Mouse (Mus musculus): ENCODE results near the gene Mgam.
"Not testable (repeated sequence)": the region's sequence is repeated elsewhere in the genome, so short reads cannot be mapped to it uniquely, and the experiment has no call there.

Gene Mgam

DNA sequence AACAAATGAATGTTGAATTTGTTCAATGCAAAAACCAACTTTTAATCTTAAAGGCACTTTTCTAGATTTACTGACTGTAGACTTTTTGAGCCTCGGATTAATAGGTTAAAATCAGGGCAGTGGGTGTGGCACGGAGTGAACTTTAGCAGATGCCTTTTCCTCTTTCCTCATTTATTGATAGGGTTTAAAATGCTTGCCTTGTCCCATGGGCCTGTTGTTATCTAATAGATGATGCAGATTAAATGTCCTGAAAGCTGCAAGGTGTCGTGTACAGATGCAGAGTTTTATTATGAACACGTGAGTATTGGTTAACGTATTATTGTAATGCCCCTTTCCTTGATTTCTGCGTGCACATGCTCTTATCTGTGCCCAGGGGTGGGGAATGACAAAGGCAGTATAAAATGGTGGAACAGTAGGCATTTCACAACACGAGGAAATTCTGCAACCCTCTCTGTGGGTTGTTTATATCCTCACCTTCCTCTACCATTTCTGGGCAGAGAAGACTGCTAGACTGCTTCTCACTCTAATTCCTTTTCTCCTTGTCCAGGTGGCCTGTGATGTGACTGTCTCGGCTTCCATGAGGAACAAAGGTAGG is at the start of gene Mgam:
Mgam (plus strand) TSS at position 426 of the 595 bp plus-strand sequence.
- no peak for DNase-seq (ENCODE audit: low read depth in 2 of 2, low spot score in 2 of 2)

DNA sequence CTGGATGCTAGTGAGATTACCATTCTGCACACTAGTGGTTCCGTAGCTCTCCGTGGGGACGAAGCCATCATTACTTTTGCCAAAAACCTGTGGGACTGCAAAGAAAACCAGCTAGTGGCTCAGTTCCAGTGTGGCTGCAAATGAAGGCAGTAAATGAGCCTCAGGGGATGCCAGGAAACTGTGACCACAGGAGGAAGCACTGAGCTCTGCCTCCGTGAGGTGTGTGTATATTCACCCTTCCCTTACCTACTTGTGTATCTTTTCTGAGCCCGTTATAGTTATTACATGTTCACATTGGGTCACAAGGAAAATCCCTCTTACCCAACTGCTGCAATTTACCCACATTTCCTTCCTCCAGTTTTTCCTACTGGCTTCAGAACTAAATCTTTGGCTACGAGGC is 44.3 kb upstream of the Mgam start:
- DNase-seq (ENCODE audit: low read depth in 2 of 2, low spot score in 2 of 2), result no peak

DNA sequence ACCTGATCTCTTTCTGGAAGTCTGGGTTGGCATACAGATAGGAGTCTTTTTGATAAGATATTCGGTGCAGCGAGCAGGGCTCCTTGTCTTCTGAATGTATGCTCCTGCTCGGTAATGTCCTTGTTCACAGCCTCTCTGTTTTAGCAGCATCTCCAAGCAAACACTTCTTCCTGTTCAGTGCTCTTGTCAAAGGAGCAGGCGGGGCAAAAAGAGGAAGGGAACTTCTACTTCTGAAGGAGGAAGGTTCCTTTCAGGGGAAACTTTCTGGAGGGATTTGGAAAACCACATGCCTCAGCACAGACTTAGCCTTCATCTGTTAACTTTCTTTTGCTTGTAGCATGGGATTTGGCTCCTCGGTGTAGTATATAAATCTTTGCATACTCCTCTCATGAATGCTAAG is 43.0 kb upstream of the Mgam start, which contains the start of gene Clec5a:
Clec5a (minus strand) TSS at position 177 of the 400 bp plus-strand sequence.
- no peak for DNase-seq (ENCODE audit: low read depth in 2 of 2, low spot score in 2 of 2)

DNA sequence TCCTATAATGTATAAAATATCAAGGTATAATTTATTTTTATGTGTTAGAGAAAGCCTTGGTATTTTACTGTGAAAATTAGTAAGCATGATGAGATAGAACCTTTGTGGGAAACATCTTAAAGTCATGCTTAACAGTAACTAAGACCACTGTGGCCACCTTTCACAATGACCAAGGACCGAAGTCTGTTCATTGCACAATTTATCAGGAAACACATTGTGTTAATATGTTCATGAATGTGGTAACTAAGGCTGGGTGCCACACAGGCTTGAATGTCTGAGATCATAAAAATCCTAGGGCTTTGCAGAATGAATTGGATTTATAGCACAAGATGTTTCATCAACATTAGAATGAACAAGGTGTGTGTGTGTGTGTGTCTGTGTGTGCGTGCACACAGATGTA is 40.3 kb upstream of the Mgam start:
- DNase-seq (ENCODE audit: low read depth in 2 of 2, low spot score in 2 of 2), result no peak

DNA sequence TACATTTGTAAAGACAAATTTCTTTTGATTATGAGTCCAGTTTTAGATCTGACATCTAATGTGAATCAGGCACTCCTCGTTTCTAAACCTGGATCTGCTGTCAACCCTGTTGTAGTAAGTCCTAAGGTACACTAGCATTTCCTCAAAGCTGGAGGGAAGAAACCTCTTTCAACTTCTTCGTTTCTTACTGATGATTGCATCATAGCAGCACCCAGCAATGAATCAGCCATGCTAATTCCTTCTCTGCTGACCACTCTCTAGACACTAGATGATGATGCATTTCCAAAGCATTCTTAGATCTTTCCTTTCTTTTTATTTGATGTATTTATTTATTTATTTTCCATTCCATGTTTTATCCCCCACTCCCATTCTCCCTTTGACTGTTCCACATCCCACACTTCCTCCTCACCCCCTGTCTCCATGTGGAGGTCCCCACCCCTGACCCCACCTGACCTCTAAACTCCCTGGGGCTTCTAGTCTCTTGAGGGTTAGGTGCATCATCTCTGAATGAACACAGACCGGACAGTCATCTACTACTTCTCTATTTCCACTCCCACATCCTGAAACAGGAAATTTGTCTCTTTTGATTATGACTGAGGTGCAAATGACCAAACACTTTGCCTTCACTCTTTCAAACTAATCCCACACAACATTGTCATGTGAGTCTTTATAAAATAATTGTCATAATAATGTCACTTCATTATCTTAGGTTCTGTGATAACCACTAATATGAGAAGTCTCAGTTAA is 33.7 kb upstream of the Mgam start:
- DNase-seq (ENCODE audit: low read depth in 2 of 2, low spot score in 2 of 2), result no peak

DNA sequence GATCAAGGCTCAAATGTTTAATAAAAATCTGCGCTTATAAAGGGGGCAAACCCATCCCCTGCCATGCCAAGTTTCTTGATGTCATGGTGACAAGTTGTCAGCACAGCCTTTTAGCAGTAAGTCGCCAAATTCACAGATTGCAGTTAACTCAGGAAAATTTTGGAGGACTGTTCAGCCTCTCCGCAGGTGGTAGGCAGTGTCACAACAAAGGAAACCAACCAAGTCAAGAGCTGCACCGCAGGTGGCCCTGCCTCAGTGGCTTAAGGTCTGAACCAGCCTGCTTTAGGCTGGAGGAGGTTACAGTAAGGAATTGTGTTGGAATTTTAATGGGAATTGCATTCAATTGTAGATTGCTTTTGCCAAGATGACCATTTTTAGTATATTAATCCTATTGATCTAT is 30.1 kb upstream of the Mgam start:
- not testable (repeated sequence) for DNase-seq (ENCODE audit: low read depth in 2 of 2, low spot score in 2 of 2)

DNA sequence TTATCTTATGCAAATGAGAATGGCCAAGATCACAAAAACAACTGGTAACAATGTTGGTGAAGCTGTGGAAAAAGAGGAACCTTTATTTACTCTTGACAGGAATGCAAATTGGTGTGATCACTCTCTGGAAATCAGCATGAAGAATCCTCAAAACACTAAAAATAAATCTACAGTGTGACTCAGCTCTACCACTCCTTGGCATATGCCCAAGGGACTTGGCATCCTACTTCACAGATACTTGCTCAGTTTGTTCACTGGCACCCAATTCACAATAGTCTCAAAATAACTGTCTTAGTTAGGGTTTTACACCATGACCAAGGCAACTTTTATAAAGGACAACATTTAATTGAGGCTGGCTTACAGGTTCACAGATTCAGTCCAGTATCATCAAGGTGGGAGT is 21.2 kb upstream of the Mgam start:
- no peak for DNase-seq (ENCODE audit: low read depth in 2 of 2, low spot score in 2 of 2)

DNA sequence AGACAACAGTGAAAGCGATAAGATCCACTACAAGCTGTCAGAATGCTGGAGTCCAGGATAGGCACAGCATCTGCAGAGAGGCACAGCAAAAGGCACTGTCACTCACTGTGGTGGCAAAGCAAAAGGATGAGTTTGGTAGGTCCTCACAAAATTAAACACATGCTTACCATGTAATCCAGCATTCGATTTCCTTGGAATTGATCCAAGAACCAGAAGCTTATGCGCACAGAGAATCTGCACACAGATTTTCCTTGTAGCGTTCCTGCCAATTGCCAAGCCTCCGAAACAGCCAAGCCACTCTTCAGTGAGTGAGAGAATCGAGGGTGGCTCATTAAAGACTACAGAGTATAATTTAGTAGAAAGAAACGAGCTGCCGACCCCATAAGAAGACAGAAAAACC is 18.4 kb upstream of the Mgam start:
- no peak for DNase-seq (ENCODE audit: low read depth in 2 of 2, low spot score in 2 of 2)

DNA sequence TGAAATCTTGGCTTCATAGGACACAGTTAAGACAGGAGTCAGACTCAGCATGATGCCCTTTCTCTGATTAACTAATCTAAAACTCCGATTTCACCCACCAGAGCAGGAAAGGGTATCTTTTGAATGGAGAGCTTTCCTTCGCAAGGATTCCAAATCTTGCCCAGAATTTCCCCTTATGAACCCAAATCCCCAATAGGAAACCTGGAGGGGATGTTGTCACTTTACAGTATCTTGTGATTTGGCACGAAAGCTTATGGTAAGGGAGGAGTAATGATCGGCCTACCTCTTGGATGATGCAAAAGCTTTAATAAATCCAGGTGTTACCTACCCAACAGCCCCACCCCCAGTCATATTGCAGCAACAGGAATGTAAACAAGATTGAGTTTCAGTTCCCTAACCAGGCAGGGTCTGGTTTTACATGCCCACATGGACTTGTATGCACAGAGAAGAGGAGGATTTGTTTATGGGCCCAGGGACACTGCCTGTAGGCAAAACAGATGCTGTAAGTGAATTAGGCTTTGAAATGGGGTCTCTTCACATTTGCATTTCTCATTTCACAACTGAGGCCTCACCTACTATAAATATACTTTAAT is 15.3 kb upstream of the Mgam start, which contains the start of gene Tas2r138:
Tas2r138 (minus strand) TSS at position 51 of the 593 bp plus-strand sequence.
- DNase-seq (ENCODE audit: low read depth in 2 of 2, low spot score in 2 of 2), result no peak

DNA sequence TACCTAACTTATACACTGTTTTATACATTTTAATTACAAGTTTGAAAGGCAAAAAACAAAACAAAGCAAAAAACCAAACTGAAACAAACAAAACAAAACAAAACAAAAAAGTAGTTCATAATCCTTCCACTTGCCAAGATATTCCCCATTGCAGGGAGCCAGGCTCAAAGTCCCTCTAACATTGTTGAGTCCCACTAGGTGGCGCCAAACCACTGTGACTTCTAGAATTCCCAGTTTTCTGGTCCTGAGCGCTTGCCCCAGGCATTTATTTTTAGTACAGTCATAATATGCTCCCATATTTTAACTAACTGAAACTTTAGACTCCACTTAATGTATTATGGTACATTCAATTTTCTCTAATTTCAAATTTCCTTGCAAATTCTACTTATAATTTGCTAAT is 10.7 kb upstream of the Mgam start:
- DNase-seq (ENCODE audit: low read depth in 2 of 2, low spot score in 2 of 2), result no peak

DNA sequence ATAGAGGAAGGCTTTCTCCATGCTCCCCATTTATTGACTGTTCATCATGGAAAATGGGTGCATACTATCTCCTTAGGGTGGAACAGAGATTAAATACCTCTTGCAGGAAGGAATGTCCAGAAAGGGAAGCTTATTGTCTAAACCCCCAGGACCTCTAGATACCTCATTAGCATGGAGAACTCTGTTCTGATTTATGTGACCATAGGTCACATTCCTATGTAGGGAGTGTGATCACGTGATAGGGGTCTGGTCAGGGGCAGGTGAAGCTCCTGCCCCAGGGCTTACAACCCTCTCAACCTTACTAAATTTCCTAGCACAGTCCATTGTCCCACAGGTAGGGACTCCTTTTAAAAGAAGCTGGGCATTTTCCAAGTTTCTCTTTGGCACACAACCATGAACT is 2.5 kb upstream of the Mgam start:
- DNase-seq (ENCODE audit: low read depth in 2 of 2, low spot score in 2 of 2), result no peak

DNA sequence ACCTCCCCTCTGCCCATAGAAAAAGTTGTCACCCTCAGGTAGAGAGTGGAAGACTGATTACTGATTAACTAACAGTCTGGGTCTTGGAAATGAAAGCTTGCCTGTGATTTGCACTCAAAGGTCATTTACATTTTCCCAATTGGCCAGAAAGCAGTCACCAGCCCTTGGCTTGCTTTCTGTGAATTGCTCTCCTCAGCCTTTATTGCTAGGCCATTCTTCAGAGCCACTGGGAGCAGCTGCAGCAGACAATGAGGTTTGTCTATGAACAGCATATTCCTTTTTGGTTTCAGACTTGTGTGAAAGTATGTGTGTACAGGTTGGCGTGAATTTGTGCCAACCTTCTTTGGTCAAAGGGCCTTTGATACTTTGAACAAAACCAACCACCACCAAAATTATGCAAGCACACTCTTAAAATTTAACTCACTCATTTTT is 6.0 kb downstream of the Mgam start:
- DNase-seq (ENCODE audit: low read depth in 2 of 2, low spot score in 2 of 2), result no peak

DNA sequence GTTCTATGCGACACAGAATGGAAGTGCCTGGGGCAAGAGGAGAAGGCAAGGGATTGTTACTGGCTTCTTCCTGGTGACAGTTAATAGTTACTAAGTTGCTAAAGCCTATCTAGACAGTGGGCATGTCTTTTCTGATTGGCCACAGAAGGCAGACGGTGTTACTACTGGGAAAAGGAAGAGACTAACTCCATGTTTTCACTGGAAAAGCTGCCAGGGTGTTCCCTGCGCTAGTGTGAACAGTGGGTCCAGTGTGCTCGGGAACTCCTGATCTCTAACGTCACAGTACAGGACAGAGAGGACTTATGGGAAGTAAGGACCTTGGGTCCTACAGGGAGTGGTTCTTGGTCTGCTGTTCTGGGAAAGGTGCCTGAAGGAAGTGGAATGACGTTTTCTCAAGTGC is 6.9 kb downstream of the Mgam start:
- no peak for DNase-seq (ENCODE audit: low read depth in 2 of 2, low spot score in 2 of 2)

DNA sequence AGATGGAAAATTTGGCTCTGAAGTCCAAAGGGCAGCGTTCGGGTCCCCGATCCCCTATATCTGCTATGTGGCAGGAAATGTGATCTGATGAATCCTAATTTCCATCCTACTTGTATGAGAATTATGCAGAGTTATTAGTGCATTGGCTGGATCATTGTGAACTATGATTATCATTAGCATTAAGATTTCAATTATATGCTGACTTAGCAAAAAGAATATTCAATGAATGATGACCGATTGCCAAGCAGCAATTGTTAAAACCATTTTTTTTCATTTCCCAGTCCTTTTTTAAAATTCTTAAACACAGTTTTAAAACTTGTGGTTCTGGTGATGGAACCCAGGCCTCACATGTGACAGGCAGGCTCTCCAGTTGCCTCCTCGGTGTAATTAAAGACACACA is 9.1 kb downstream of the Mgam start:
- no peak for DNase-seq (ENCODE audit: low read depth in 2 of 2, low spot score in 2 of 2)

DNA sequence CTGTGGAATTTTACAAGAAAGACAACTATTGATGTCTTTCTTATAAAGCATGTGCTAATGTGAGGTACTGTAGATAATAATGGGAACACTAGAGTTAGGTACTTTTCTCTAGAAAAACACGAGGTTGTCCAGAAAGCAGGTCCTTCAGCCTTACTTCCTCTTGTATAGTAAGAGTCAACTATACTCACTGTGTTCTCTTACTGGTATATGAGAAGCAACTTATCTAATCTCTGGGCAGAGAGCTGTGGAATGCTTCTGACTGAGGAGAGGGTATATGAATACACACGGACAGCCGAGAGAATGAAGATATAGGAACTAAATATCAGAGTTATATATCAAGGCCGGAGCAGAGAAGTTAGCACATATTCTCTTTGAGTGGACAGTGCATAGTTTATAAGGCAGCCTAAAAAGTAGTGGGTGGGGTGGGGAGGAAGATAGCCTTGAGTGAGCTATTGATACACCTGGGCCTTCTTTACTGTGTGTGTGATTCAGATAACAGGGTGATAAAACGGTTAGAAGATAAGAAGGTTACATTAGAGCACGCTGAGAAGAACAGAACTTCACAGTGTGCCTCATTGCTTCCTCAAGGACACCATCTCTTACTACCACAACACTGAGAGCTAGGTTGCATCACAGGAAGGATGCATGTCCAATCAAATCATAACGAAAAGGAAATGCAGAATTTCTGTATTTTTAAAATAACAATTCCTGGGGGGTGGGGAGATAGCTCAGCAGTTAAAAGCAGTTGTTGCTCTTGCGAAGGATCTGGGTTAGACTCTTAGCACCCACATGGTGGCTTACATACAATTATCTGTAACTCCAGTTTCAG is 12.3 kb downstream of the Mgam start:
- DNase-seq (ENCODE audit: low read depth in 2 of 2, low spot score in 2 of 2), result no peak

DNA sequence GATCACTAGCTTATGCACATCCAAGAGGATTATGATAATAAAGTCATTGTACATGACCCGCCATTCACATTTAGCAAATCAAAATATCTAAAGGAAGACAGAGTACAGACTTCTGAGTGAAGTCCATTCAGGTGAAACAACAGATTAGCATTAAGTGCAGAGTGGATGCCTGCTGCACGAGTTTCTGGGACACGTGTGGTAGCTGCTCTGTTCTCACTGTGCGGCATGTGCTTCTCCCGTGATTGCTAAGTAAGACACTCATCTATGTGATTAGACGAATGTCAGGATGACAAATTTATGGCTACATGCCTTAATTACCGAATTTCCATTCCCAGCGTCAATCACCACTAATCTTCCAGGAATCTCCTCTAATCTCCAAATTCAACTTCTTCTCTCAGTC is 17.1 kb downstream of the Mgam start:
- no peak for DNase-seq (ENCODE audit: low read depth in 2 of 2, low spot score in 2 of 2)

DNA sequence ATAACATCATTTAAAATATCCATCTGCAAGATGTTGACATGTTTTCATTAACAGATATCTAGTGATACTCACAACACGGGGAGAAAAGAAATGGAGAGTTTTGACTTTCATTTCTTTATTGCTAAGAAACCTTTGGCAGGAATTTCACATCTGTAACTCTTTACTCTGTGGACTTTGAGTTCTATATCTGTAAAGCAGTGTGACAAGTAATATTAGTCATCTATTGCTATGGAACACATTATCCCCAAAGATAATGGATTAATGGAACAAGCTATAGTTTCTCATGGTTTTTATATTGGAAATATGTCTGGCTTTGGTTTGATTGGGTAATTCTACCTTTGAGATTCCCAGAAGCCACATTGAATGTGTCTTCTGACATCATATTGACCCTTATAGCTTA is 22.3 kb downstream of the Mgam start:
- no peak for DNase-seq (ENCODE audit: low read depth in 2 of 2, low spot score in 2 of 2)

DNA sequence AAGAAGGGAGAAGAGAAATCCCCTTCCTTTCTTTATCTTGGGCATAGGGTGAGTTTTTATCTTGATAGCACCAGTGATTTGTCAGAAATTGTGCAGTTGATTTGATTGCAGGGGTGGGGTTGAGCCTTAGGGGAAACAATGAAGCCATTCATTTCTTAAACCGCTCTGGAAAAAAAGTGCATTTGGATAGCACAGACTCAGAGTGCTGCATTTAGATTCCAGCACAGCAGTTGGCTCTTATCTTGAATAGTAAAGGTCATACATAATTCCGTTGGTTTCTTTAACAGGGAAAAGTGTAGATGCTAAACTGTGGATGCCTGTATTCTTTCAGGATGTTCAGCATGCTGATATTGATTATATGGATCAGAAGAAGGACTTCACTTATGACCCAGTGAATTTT is 32.3 kb downstream of the Mgam start:
- no peak for DNase-seq (ENCODE audit: low read depth in 2 of 2, low spot score in 2 of 2)

DNA sequence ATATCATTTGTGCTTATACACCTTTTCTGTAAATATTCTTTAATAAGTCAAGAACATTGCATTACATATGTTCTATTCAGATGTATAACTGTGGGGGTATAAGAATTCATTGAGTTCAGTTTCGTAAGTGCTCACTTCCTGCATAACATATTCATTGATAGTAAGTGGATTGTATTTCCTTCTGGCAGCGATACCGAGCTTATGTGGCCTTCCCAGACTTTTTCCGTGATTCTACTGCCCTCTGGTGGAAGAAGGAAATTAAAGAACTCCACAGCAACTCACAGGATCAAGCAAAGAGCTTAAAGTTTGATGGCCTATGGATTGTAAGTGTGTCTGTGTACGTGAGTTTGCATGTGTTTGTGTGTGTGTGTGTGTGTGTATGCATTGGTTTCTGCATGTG is 60.5 kb downstream of the Mgam start:
- peak; percentile 2 to 11 for DNase-seq (ENCODE audit: low read depth in 2 of 2, low spot score in 2 of 2)

DNA sequence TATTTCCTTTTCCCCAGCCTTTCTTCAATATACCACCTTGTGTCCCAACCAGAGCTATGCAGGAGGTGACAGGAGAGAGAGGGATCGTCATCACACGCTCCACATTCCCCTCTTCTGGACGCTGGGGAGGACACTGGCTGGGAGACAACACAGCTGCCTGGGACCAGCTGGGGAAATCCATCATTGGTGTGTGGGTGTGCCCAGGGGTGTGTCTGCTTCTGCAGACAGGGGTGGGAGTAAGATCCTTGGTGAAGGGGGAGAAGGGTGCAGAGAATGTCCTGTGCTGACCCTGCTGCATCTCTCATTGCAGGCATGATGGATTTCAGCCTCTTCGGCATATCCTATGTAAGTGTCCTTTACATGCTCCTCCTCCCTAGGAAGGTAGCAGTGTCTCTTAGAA is 63.4 kb downstream of the Mgam start:
- DNase-seq (ENCODE audit: low read depth in 2 of 2, low spot score in 2 of 2), result not testable (repeated sequence)

DNA sequence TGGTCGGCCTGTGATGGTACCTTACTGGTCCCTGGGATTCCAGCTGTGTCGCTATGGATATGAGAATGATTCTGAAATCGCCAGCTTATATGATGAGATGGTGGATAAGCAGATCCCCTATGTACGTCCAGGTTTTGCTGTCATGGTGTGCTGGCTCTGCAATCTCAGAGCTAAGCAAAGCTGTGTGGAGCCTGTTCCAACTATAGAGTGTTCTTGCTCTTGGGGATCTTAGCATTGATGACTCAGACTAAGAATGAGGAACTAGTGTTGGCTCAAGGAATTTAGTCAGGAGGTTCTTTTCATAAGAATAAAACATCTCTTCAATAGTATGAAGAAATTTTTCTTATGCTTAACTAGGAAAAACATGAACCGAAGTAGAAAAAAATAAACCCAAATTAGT is 84.9 kb downstream of the Mgam start:
- not testable (repeated sequence) for DNase-seq (ENCODE audit: low read depth in 2 of 2, low spot score in 2 of 2)

DNA sequence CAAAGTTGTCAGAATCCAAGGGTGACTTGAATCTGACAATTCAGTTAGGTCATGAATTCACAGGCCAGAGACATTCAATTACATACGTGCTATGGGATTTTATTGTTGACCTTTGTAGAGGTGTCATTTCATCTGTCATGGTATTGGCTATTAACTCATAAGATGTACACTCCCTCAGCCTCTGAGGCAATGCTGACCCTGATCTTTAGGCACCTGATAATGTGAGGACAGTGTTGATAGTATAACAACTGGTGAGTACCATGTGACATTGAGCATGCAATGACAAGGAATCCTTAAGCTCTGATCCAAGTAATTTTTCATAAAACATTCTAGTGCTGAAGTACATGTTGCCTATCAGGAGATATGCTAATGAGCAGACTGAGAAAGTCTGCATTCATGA is 87.1 kb downstream of the Mgam start:
- DNase-seq (ENCODE audit: low read depth in 2 of 2, low spot score in 2 of 2), result no peak

All from CD8-positive naive resting alpha-beta T cell, adult 2 months (primary cell).